Mouse (Mus musculus): ENCODE data around the gene Mgst2.

The Mgst2 gene

DNA sequence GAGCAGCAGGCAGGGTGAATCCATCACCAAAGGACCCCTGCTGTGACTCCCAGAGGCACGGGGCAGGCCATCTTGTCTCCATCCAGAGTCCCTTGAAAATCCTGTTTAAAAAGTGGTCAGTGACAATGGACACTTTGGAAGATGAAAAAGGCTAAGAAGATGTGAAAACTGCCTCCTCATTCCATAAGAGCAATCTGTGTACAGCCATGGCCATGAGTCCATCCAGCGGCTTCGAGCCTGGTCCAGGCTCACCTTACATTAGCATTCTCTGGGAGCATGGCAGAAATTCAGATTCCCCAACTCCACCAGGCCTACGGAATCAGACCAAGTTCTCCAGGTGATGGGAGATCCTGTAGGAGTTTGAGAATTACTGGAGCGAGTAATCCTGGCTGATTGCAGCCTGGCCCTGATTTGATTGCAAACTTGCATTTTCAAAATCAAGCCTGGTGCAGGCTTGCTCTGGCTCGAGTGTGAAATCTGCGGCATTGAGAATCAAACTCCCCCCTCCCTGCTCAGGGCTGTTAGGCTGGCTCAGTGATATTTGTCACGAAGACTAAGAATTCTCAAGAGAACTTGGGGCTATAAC, 42.6 kb downstream of the Mgst2 start:
- DNase-seq: no peak

- no peak for DNase-seq
These were observed 43.3 kb downstream of the Mgst2 start for GRCm38 (mm10) chr3:51703478-51703877.

GRCm38 (mm10) chr3:51705220-51705619, 45.1 kb downstream of the Mgst2 start:
- DNase-seq: peak; percentile 11 to 31

- DNase-seq: no peak
These were observed 48.2 kb downstream of the Mgst2 start for GRCm38 (mm10) chr3:51708375-51708745.

DNA sequence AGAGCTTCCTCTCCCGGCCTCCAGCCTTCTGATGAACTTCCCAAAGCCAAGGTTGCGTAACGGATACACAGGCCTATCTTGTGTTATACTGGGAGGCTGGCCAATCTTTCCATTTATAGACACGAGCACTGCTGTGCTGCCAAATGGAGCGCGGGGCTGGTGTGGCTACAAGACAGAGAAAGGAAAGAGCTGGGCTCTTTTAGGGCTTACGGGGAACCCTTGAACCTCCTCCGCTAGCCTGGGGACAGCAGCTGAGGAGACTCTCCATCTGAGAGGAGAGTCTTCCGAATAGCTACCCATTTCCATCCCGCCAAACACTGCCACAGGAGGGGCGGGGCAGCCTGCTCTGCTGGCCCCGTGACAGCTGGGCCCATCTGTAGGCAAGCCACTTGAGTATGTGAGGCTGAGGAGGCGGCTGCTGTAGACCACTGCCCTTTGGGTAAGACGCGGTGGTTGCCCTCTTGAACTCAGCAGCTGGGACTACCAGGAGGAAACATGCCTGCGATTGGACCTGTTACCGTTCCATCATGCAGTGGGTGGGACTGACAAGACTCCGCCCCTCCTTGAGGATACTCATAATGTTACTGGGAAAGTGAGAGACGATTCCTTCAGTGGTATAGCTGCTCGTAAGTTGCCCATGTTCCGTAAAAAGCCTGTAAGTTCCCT, 48.7 kb downstream of the Mgst2 start:
- DNase-seq: peak; percentile 59 to 66

DNA sequence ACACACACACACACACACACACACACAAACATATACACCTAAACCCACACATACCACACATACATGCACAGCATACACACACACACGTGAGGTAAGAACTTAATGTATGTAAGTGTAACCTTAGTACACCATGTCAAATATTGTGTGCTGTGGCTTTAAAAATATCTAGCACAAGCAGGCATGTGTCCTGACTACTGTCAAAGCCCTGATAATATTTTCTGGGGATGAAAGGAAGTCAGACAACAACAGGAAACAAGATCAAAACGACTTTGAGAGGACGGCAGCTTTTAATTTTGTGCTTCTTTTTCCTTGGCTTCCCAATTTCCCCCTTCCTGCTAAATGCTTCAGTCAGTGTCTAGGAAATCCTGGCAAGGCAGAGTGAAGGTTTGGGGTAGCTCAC, 52.2 kb downstream of the Mgst2 start:
- no peak for DNase-seq

DNA sequence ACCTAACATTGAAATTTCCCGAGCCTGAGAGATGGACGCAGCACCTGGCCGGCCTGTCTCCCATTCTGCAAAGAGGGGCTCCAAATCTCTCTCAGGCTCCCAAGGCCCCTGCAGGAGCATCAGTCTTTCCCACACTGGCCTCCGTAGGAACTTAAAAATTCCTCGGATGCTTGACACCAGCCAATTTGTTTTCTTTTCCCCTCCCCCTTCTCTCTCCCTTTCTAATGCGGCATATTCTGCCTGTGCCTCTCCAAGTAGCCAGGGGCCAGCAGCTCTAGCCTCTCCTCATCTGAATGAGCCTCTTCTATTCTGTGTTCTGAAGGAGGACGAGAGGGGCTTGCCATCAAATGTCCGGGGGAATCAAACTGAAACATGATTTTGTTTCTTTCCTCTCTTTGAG, 53.1 kb downstream of the Mgst2 start:
- DNase-seq: no peak

GRCm38 (mm10) chr3:51714469-51714868, 54.3 kb downstream of the Mgst2 start:
- no peak for DNase-seq

DNA sequence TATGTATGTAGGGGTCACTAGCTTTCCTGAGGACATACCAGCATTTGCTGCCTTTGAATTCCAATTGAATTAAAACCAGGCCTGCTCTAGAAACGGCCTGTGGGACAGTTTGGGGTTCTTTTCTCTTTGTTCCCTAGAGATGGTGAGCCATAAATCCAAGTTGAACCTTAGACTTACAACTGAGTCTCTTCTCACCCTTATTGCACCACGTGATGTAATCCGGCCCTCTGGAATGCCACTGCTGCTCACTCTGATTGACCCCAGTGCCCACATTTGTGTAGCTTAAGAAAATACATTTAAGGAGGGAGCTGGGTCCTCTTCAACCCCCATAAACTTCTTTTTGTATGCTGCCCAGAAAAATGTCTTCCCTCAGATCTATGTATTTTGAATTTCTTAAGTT, 57.3 kb downstream of the Mgst2 start:
- no peak for DNase-seq

DNA sequence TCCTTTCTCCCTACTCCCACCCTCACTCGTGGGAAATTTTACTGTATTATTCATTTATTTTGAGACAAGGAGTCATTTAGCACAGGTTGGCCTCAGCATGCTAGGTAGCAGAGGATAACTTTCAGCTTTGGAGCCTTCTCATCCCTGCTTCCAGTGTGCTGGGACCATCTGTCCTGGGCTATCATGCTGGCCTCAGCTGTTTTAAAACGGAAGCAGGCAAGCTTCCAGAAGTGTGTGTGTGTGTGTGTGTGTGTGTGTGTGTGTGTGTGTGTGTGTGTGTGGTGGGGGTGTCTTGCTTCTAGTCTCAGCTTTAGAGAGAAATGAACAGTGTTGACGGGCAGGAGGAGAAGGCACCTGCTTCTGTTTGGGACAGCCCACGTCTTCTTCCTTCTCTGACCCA, 57.7 kb downstream of the Mgst2 start:
- DNase-seq: no peak

- no peak for DNase-seq
These were observed 59.2 kb downstream of the Mgst2 start for GRCm38 (mm10) chr3:51719373-51719772.

- no peak for DNase-seq
These were observed 59.8 kb downstream of the Mgst2 start for GRCm38 (mm10) chr3:51719982-51720381.

DNA sequence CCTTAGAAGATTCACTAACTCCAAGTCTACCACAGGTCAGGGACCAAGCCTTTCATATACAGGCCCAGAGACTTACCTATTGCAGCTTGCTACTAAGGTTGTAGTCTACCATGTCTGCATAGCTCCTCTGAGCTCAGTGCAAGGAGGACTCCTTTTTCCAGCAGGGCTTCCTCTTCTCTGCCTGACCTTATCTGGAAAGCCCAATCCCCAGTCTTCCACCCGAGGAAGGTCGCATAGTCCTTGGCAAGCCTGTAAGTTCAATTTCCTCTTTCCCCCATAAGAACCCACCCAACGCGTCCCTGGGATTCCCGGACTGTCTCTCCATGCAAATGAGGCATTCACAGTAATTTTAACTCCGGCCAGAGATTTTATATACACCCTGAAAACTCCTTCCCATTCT, 66.1 kb downstream of the Mgst2 start:
- DNase-seq: no peak

DNA sequence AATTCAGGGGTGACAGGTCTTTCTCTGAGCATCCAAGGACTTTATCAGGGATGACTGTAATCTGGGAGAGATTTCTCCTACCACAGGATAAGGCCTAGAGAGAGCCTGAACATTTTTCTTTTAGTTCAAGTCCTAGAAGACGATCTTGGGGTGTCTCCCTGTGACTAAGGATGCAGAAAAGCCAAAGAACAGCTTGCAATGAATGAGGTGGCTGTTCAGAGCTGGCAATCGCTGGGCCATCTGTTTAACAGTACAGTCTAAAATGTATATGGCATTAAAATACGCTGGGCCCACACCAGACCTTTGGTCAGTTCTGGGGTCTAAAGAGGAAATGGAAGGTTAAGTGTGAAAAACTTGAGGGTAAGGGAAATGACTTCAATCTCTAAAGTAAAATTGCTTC, 67.3 kb downstream of the Mgst2 start:
- no peak for DNase-seq

DNA sequence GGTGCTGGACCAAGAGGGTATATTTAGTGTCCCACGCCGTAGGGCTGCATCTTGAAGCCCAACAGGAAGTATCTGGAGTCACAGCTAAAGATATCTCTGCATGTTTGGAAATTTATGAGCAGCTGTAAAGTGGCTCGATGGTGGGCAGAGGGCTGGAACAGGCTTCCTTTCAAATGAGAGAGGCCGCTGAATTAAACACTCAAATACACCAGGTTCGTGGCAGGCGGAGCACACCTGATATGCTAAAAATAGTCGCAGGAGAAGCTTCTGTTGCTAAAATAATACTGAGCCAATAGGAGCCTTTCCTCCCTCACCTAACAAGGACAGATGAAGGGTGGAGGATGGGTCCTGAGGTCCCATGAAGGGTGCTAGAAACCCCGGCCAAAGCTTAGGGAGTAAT, 67.8 kb downstream of the Mgst2 start:
- no peak for DNase-seq

DNA sequence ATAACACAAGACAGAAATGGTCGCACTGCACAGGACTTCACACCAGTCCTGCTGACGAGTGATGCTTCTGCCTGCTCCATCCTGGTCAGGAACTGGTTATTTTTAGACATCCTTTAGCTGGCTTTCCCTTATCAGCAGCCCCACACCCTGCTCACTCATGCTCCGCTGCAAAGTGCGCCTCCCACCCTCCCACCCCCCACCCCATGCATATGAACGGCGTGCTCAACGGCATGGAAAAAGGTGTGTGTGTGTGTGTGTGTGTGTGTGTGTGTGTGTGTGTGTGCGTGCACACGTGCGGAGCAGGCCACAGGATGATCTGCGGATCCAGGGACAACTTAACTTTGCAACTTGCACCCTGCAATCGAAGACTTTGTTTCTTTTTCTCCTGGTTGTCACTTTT, 68.3 kb downstream of the Mgst2 start:
- DNase-seq: no peak

- DNase-seq: no peak
These were observed 69.2 kb downstream of the Mgst2 start for GRCm38 (mm10) chr3:51729109-51729918.

- no peak for DNase-seq
These were observed 70.5 kb downstream of the Mgst2 start for GRCm38 (mm10) chr3:51730662-51731061.

- no peak for DNase-seq
These were observed 71.9 kb downstream of the Mgst2 start for GRCm38 (mm10) chr3:51731949-51732636.

All from thymus, postnatal 36 days (tissue).